Mouse (Mus musculus) layer of hippocampus, postnatal 10 days (tissue): ENCODE data around the gene Wdfy4. TPM values are rescaled to one million over a fixed set of nuclear protein-coding genes. Genes with fewer than 3 reads are reported as not detected.

Experiments used
- DNase-seq, 2 experiments: peaks; one replicate each; pipeline ENCODE4 v3.0.0; 2021; ENCODE audit warnings: low spot score in 2 of 2
- total RNA-seq, 2 experiments: library from RNA; stranded (reverse); gene quantifications; 2 replicates each; pipeline ENCODE4 v1.2.3; 2021

Gene Wdfy4
- total RNA-seq, 2 experiments from 2014 or later, result 1.9 TPM

DNA sequence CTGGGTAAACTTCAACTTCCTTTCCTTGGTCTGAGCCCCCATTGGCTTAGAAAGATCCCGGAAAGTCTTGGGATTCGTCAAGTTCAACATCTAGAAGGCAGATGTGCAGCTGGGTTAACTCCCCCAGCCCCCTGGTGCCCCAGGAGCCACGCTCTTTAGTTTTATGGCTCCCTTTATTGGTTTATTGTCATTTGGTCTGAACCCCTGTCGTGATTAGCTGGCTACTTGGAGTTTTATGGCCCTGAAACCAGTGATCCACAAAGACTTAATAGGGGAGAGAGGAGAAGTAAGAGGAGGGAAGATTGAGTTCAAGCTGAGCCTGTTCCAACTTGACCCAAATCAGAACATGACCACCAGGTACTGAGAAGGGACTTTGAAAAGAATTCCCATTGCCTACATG, 198.6 kb downstream of the Wdfy4 start:
- DNase-seq, result no peak

DNA sequence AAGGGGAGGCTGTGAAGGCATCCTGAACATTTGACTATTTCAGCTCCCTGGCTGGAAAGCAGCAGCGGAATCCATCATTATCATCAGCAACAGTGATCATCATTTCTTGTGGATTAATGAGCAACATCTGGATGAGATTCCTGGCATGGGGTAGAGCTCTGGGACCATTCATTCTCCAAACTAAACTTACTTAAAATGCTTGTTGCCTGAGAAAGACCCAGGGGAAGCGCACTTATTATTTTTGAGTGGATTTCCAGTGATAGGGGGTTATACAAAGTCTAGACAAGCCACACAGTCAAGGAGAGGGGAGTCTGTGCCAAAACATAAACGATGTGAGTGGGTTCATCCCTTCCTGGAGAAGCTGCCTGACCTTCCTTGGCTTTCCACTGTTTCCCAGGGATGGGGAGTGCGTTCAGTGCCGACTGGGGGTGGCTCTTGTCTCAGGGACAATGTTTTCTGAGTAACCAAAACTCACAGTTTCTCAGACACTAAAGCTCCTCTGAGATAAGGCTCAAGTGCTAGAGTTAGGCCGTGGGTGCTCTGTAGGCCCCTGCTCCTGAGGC, 201.1 kb downstream of the Wdfy4 start:
- DNase-seq, result no peak

DNA sequence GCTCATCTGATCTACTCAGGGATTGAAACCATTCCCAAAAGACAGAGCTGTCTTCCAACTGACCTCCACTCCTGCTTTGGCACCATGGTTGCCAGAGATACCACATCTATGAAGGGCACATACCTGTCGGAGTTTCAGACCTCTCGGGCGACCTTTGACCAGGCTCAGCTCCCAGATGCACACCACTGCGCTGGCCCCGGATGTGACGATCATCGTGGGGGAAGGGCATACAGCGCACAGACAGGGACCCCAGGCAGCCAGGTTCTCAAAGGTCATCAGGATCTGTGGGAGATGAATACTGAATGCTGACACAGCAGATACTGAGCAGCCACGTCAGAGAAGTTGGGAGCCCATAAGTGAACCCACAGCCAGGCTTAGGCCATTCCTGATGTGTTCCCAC, 214.6 kb downstream of the Wdfy4 start:
- no peak for DNase-seq

DNA sequence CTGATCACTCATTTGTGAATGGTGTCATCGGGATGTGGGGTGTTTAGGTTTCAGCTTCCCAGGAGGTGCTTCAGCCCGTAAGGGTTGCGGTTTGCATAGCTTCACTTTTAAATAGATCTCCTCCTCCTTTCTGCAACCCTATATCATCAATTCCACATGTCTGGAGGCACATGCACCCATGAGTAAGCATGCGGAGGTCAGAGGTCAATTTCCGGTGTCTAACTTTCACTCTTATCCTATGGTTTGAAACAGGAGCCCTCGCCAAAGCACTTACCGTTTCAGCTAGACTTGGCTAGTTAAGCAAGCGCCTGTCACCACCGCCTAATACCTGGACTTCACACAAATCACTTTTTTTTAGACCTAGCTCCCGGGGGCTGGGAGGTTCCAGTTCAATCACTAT, 220.6 kb downstream of the Wdfy4 start:
- DNase-seq, result no peak

DNA sequence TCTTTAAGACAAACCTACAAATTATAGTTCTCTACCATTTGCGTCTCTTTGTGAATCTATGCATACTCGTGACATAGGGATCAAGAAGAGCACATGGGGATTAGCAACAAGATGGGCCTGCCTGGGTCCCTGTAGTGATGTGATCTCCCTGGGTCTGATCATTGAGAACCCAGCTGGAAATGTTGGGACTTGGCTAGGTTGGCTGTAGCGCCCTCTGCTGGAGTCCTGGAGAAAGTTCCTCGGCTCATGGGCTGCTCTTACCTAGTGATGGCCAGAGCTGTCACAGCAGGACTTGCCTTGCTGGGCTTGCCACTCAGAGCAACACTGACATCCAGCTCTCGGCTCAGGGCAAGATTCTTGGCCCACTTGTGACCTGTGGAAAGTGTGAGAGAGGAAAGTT, 224.8 kb downstream of the Wdfy4 start:
- DNase-seq, result peak; percentile 80 to 87

DNA sequence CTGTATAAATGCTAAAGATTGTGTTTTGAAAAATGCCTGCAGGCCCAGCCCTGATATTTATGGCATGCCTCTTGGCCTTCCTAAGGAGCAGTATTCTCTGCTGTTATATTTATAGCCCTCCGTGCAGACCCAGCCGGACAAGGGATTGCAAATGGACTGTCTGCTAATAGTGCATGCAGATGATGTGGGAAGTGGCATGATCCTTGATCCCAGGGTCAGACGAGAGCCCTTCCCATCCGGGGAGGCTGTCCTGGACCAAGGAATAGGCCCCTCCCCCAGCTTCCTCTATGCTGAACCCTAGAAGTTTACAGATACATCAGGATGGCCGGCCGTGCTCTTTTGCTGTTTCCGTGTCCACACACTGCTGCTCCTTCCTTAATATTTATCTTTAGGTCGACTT, 226.6 kb downstream of the Wdfy4 start:
- DNase-seq, result no peak

DNA sequence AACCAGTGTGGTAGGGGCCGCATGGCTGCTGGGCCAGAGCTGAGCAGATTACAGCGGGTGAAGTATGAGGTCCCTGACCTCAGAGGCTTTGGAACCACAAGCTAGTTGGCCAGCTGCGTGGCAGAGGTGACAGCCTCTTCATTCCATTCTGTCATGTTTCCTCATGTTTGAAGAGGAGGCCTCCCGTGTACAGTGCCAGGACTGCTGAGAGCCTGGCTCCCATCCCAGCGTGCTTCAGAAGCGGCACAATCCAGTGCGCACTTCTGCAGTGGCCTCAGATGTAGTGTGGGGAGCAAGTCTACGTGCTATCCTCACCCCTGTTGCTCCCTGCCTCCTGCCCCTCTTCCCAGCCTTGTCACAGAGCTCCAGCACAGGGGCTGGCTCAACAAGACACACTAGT, 228.8 kb downstream of the Wdfy4 start:
- DNase-seq, result peak in 1 of 2 experiments; percentile 34

DNA sequence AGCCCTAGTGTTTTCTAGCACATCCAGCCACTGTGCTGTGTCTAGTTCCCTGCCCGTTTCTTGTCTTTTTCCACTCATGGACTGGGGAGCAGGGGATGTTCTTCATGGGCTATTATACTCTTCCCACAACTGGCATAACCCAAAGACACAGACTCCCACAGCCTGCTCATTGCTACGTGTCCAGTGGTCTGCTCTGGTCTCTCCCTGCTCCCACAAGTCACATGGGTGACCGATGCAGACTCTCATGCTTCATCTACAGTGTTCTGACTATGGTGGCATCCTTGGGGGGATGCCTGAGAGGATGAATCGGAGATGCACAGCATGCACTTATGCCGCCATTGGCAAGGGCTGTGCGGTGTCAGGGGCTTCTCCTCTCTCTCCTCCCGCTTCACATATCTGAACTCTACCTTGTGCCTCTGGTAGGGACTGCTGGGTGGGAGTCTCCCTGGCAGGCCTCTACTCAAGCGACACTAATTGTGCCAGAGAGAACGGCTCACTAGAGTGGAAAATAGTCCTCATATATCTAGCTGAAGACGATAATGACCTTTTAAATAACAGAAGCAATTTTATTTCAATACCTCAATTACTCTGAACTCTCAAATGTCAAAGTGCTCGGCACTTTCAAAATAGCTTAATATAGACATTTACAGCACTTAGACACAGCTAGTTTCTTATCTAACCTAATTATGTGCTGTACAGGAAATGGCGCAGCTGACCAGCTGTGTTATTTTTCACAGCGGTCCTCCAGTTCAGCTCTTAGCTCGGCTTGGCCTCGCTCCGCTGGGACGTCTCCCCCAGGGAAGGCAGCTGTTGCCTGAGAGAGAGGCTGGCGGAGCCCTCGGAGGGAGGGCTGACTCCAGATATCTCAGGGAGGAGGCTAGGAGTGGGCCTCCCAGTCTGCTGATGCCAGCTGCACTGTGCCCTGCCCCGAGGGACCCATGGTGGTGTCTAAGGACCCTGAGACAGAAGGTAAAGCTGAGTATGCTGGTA, 234.7 kb downstream of the Wdfy4 start:
- DNase-seq, result no peak

DNA sequence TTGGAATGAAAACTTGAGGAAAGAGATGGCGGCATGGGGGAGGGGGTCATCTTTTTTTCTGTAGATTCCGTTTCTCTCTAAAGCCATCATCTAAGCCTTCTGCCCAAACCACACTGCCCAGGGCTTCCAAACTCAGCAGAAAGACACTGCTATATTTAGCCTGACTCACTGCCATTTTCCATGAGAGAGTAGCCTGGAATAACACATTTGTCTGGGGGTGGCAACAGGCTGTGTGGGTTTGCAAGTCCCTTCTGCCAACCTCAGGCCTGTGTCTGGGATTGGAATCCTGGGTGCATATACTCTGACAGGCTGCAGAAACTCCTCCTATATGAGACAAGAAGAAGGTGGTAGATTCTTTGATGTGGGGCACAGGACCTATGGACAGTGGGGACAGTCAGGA, 237.8 kb downstream of the Wdfy4 start:
- no peak for DNase-seq

DNA sequence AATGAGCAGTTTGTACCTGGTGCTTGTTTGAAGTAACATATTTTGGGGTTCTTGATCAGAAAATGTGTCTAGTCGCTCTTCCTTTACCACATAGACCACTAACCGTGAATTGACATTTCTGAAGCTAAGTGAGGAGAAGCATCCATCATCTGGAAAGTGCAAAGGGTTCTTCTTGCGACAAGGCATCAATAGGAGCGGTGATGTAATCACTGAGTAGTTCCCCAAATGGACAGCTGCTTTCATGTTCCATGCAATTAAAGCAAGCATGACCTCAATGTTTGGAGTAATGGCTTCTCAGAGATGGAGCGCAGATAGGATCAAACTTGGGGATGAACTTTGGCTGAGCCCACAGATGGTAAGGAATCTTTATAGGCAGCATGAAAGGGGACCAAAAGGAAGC, 246.1 kb downstream of the Wdfy4 start:
- DNase-seq, result no peak

DNA sequence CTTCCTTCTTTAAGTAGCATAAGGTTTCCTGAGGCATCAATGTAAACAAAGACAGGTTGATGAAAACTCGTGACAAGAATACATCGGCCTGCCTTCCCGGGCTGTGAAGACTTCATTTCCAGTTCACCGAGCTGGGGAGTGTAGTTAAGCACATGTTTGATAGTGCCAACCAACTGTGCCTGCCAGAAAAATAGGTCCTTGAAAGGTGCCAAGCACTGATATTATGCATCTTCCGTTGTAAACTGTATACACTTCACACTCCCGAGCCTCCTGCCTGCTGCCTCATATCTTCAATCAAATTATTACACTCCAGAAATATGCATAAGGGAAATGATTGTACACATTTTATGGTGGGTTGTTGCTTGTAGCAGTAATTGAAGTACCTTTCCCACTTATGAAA, 251.2 kb downstream of the Wdfy4 start:
- DNase-seq, result no peak

DNA sequence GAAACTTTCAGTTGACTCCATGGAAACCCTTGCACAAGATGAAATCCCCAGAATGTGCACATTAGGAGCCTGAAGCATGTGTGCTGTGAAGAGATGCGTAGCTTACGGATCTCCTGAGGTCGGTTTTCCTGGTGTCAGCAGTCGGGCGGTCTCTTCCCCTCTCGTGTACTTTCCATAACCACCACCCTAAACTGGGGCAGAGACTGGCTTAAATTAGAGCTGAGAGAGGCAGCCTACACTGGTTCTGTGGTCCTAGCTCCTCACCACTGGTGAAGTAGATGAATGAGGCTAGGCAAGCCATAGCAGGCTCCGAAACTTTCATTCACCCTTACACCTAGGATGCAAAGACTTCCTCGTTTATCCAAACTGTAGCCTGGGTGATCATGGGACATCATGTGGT, 253.1 kb downstream of the Wdfy4 start:
- DNase-seq, result no peak

DNA sequence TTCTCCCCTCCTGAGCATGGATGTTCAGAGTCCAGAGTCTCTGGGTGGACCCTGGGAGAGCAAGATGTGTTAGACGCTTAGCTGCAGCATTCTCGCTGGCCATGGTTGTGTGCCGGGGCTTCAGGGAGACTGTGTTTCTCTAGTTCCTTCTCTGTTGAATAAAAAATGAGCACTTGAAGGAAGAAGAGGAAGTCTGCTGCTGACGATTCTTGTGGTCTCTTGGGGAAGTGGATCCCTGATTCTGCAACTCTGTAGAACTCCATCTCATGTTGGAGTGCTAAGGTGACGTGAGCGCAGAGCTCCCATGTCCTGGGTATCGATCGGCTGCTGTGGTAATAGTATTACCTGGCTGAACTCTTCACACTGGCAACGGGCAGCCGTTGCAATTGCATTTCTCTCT, 253.6 kb downstream of the Wdfy4 start:
- no peak for DNase-seq

DNA sequence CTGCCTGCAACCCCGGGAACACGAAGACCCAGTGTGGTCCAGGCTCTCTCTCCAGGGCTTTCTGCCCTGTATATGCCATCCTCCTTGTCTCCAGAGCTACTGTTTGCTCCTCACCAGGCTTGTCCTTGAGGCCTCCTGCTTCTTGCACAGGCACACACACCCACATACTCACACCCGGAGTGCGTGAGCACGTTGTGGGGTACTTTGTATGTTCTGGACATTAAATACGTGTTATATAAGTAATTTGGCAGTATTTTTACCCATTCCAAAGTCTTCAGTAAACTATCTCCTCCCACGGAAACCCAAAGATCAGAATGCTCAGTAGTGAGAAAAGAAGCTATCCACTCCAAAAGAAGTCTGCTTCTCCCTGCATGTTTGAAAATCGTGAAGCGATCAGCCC, 261.4 kb downstream of the Wdfy4 start:
- no peak for DNase-seq

DNA sequence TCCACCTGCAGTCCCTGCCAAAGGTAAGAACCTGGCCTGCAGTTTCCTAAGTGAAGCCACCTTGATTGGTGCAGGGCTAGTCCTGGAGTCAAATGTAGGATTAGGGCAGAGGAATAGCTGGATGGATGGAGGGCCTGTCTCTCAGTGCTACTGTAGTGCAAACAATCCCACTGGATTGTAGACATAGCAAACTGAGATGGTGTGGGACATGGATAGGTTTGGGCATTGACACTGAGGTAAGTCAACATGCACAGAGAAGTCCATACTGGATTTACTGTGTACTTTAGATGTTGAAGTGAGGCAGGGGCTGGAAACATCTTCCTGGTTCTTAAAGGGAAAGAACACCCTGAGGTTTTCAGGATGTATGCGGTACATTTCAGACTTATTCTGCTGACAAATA, 267.4 kb downstream of the Wdfy4 start:
- DNase-seq, result no peak

DNA sequence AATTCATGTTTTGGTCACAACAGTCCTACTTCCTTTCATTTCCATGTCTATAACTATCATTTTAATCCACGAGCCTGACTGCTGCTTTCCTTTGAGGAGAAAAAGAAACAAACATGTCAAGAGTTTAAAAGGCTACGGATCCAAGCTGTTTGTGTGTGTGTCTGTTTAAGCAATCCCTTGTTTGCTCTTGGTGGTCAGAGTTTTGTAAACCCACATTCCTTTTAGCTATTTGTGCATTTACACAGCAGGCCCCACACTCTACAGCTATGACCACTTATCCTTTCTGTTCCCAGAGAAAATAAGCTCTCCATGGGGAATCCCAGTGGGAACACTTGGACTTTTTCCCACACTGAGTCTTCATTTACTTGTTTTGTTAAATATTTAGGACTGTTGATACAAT, 269.9 kb downstream of the Wdfy4 start:
- no peak for DNase-seq

DNA sequence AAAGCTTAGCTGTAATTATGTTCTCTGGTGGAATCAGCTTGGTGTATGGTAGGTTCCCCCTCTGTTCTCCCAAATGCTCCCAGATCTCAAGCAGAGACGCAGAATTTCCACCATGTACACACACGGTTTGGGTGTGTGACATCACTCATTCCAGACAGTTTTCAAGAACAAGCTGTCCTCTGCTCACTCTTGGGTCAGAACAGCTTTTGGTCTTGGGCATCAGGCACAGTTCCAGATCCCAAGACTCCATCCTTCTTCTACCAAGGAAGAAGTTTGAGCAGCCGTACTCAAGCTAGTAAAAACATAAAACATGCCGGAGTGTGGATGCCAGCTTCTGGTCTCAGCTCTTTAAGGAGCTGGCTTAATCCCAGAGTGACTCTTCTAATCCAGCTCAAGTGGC, 274.1 kb downstream of the Wdfy4 start:
- DNase-seq, result no peak

Other genes starting within 250 kb of the Wdfy4 start
- gene Lrrc18, start 194.1 kb downstream of the Wdfy4 start, total RNA-seq, result under 1 TPM; 0.41 to 0.58 TPM
- 1 to 10 TPM; 7.5 to 8.4 TPM for gene Arhgap22, start 28.5 kb upstream of the Wdfy4 start, total RNA-seq